35 mouse cellular contexts compared by ENCODE assay signal in the genomic region with DNA sequence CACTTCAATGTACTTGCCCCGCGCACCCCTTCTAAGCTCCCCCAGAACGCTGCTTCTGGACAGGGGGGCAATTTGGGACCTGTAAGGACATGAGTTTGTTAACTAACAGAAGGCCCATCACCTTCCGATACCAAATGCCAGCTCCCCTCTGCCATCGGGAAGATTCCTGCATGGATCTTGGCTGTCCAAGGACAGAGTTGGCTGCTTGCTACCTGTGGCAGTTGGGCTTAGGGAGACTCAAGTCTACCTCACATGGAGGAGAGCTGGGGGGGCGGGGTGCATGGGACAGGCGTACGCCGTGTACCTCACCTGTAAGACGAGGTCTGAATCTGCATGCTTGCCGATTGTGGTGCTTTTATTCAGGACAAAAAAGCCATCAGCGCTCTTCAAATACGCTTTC.
"Had no signal": no experiment of that assay in that cellular context is flagged by ENCODE, and none has a peak within 500 bp of the region (broad histone marks: within the 10 kb centered on the region; RNA-seq: fewer than 3 reads in every experiment).

No protein-coding gene starts in this region.

- H3K27me3 ChIP-seq: hindbrain, embryonic 15.5 days; intestine, embryonic 15.5 days had no signal

- ATAC-seq: hindbrain, embryonic 16.5 days; hindbrain, postnatal 0 days; inflammation-experienced regulatory T-cells, adult 6 months; intestine, embryonic 15.5 days; intestine, embryonic 16.5 days; intestine, postnatal 0 days had no signal

- DNase-seq: heart, postnatal 10 days; heart, postnatal 14 days; heart, postnatal 36 days; heart, postnatal 4 days; kidney, adult 11 months; kidney, adult 18-20 months; kidney, adult 2 months; kidney, adult 8-10 months; kidney, adult 9 months; kidney, postnatal 10 days; kidney, postnatal 14 days; kidney, postnatal 25 days; kidney, postnatal 36 days; kidney, postnatal 4 days; layer of hippocampus, adult 9-11 months; layer of hippocampus, postnatal 36 days had no signal

- H3K27ac ChIP-seq: heart, embryonic 13.5 days; heart, embryonic 15.5 days; hindbrain, embryonic 10.5 days; hindbrain, embryonic 12.5 days; hindbrain, embryonic 13.5 days; hindbrain, embryonic 14.5 days; hindbrain, embryonic 15.5 days; hindbrain, postnatal 0 days; intestine, embryonic 15.5 days; kidney, embryonic 15.5 days; kidney, postnatal 0 days; layer of hippocampus, adult 2 months; left cerebral cortex, adult 2 months had no signal

- H3K9ac ChIP-seq: heart, embryonic 12.5 days; heart, embryonic 13.5 days; heart, embryonic 15.5 days; hindbrain, embryonic 12.5 days; hindbrain, embryonic 13.5 days; hindbrain, embryonic 14.5 days; hindbrain, embryonic 15.5 days; intestine, embryonic 15.5 days; kidney, embryonic 15.5 days had no signal

- H3K9me3 ChIP-seq: heart, embryonic 12.5 days; heart, embryonic 13.5 days; heart, embryonic 15.5 days; hindbrain, embryonic 10.5 days; hindbrain, embryonic 12.5 days; hindbrain, embryonic 13.5 days; hindbrain, embryonic 15.5 days; intestine, embryonic 15.5 days; kidney, embryonic 15.5 days had no signal

- H3K36me3 ChIP-seq: heart, embryonic 12.5 days; heart, embryonic 13.5 days; heart, embryonic 15.5 days; hindbrain, embryonic 10.5 days; hindbrain, embryonic 12.5 days; hindbrain, embryonic 13.5 days; hindbrain, embryonic 15.5 days; intestine, embryonic 15.5 days; kidney, embryonic 15.5 days had no signal

- H3K4me3 ChIP-seq: heart, embryonic 12.5 days; heart, embryonic 13.5 days; heart, embryonic 15.5 days; hindbrain, embryonic 10.5 days; hindbrain, embryonic 12.5 days; hindbrain, embryonic 13.5 days; hindbrain, embryonic 15.5 days; intestine, embryonic 15.5 days; kidney, embryonic 15.5 days; layer of hippocampus, adult 2 months; left cerebral cortex, adult 2 months had no signal

- H3K4me2 ChIP-seq: heart, embryonic 11.5 days; heart, embryonic 12.5 days; heart, embryonic 13.5 days; heart, embryonic 15.5 days; hindbrain, embryonic 12.5 days; hindbrain, embryonic 13.5 days; hindbrain, embryonic 14.5 days; hindbrain, embryonic 15.5 days; intestine, embryonic 15.5 days; kidney, embryonic 15.5 days had no signal
